Mouse (Mus musculus) olfactory bulb, adult 2 months (tissue): ENCODE measurements at regions not wholly inside any gene's neighbourhood (a gene's known extent, or its start where the extent isn't known, plus 50 kb on each side); places are given as distances from the start of the nearest gene placed in this dataset.

Experiments used
- H3K27ac ChIP-seq: fragments of 200-500 bp; 2 replicates; pipeline ENCODE4 v1.5.1; 2012; ENCODE audit warnings: low read depth, low read length; ENCODE audit not compliant: insufficient read depth
- H3K4me1 ChIP-seq: fragments of 200-500 bp; 2 replicates; pipeline ENCODE4 v1.6.1; 2012; ENCODE audit warnings: low read length; ENCODE audit not compliant: control insufficient read depth, insufficient read depth
- H3K4me3 ChIP-seq: fragments of 200-500 bp; 2 replicates; pipeline ENCODE4 v1.5.1; 2012; ENCODE audit warnings: mild to moderate bottlenecking, low read depth, low read length, moderate library complexity; ENCODE audit not compliant: insufficient read depth
- CTCF ChIP-seq: fragments of 200-500 bp; IDR thresholded peaks from 2 replicates; pipeline ENCODE4 v1.5.1; 2012; ENCODE audit warnings: low read depth, mild to moderate bottlenecking, low read length, moderate library complexity; ENCODE audit not compliant: insufficient read depth
- POLR2A ChIP-seq: fragments of 200-500 bp; IDR thresholded peaks from 2 replicates; pipeline ENCODE4 v1.6.1; 2012; ENCODE audit warnings: mild to moderate bottlenecking, low read depth, low read length, moderate library complexity; ENCODE audit not compliant: insufficient read depth
- WGBS: fragments of 180-500 bp; shearing (Covaris S2); methylation state at CpG from one replicate; pipeline ENCODE4 v1.1.7; 2018; 5-methylcytosine and 5-hydroxymethylcytosine counted together

GRCm38 (mm10) chr10:99406764-99407163, 143.7 kb downstream of the Dusp6 start:
- no peak overlapping the region for H3K27ac ChIP-seq
- peaks cover 3% of the 10 kb centered on the region for H3K4me1 ChIP-seq
- no peak for TF ChIP-seq POLR2A
- TF ChIP-seq CTCF: no peak
- no peak overlapping the region for H3K4me3 ChIP-seq
- WGBS: 95% methylated on average over 2 of the region's 2 CpGs

GRCm38 (mm10) chr10:99408786-99409185, 145.8 kb downstream of the Dusp6 start:
- H3K4me1 ChIP-seq: peaks cover 3% of the 10 kb centered on the region
- H3K27ac ChIP-seq: no peak overlapping the region
- WGBS: 88% methylated on average over 2 of the region's 2 CpGs
- H3K4me3 ChIP-seq: no peak overlapping the region
- TF ChIP-seq POLR2A: no peak
- no peak for TF ChIP-seq CTCF

GRCm38 (mm10) chr10:99409744-99410143, 146.7 kb downstream of the Dusp6 start:
- 34% methylated on average over 11 of the region's 11 CpGs for WGBS
- TF ChIP-seq POLR2A: no peak
- TF ChIP-seq CTCF: no peak
- no peak overlapping the region for H3K27ac ChIP-seq

GRCm38 (mm10) chr10:99410754-99411153, 147.7 kb downstream of the Dusp6 start:
- no peak overlapping the region for H3K4me3 ChIP-seq
- no peak overlapping the region for H3K27ac ChIP-seq
- TF ChIP-seq POLR2A (no peak), CTCF (no peak)
- H3K4me1 ChIP-seq: peaks cover 3% of the 10 kb centered on the region
- WGBS: 91% methylated on average over 3 of the region's 3 CpGs

More at GRCm38 (mm10) chr10:99409744-99410143, 146.7 kb downstream of the Dusp6 start:
- Histone ChIP-seq H3K4me3 (no peak overlapping the region), H3K4me1 (peaks cover 3% of the 10 kb centered on the region)

GRCm38 (mm10) chr10:99413455-99413854, 150.4 kb downstream of the Dusp6 start:
- H3K4me3 ChIP-seq: no peak overlapping the region
- TF ChIP-seq CTCF (no peak), POLR2A (no peak)
- 91% methylated on average over 3 of the region's 3 CpGs for WGBS

GRCm38 (mm10) chr10:99416271-99416670, 153.2 kb downstream of the Dusp6 start:
- Histone ChIP-seq H3K27ac (no peak overlapping the region), H3K4me3 (no peak overlapping the region), H3K4me1 (no peaks in the 10 kb centered on the region)
- TF ChIP-seq CTCF (no peak), POLR2A (no peak)
- WGBS: 73% methylated on average over 8 of the region's 8 CpGs

More at GRCm38 (mm10) chr10:99413455-99413854, 150.4 kb downstream of the Dusp6 start:
- Histone ChIP-seq H3K27ac (no peak overlapping the region), H3K4me1 (peaks cover 3% of the 10 kb centered on the region)

- H3K27ac ChIP-seq: no peak overlapping the region
- 80% methylated on average over 3 of the region's 3 CpGs for WGBS
- no peaks in the 10 kb centered on the region for H3K4me1 ChIP-seq
- no peak for TF ChIP-seq CTCF
- no peak for TF ChIP-seq POLR2A
- H3K4me3 ChIP-seq: no peak overlapping the region
These were observed 154.0 kb downstream of the Dusp6 start for GRCm38 (mm10) chr10:99416896-99417479.

- Histone ChIP-seq H3K4me1 (no peaks in the 10 kb centered on the region), H3K4me3 (no peak overlapping the region), H3K27ac (no peak overlapping the region)
- TF ChIP-seq POLR2A (no peak), CTCF (no peak)
- WGBS: 44% methylated on average over 7 of the region's 7 CpGs
These were observed 154.6 kb downstream of the Dusp6 start for GRCm38 (mm10) chr10:99417591-99417990.

- TF ChIP-seq CTCF: no peak
- no peak overlapping the region for H3K4me3 ChIP-seq
- no peaks in the 10 kb centered on the region for H3K4me1 ChIP-seq
- H3K27ac ChIP-seq: no peak overlapping the region
These were observed 155.5 kb downstream of the Dusp6 start for GRCm38 (mm10) chr10:99418497-99418896.

- H3K27ac ChIP-seq: no peak overlapping the region
- TF ChIP-seq CTCF: no peak
- TF ChIP-seq POLR2A: no peak
- 18% methylated on average over 7 of the region's 7 CpGs for WGBS
- H3K4me3 ChIP-seq: no peak overlapping the region
- no peaks in the 10 kb centered on the region for H3K4me1 ChIP-seq
These were observed 156.5 kb downstream of the Dusp6 start for GRCm38 (mm10) chr10:99419532-99419931.
